Mouse (Mus musculus): ENCODE data around the gene Pde10a. TPM values are rescaled to one million over a fixed set of nuclear protein-coding genes. Genes with fewer than 3 reads are reported as not detected.
A peak's percentile ranks its signal among the peaks of the same experiment; 100 is the strongest.

The Pde10a gene
- polyA plus RNA-seq, 1 experiment from 2014 or later = 13.0 TPM

DNA sequence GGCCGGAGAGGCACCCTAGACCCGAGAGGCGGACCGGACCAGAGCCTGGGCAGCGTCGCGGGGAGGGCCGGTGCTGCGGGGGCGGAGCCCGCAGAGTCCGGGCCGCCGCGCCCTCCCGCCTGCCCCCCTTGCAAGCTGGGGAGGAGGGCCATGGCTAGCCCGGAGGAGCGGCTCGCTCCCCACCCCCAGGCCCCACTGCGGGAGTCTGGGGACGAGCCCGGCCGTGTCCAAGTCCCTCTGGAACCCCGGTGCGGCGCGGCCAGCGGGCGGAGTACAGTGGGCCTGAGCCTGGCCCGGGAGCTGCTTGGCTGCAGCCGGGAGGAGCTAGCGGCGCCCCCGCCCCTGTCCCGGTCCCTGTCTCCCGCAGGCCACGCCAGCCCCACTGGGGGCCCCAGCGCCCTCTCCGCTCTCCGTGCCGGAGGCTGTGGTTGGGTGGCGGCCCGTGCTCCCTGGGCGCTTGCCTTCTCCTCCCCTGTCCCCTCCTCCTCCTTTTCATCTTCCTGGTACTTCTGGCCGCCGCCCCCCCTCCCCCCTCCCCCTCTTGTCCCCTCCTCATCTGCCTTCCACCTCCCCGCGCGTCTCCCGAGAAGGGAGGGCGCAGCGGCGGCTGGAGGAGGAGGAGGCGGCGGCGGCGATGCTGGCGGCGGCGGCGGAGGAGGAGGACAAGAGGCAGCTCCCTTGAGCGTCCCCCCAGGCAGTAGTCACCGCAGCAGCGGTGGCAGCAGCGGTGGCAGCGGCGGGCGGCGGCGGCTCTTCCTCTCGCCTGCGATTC is 276.1 kb downstream of the Pde10a start:
- no peaks in the 10 kb centered on the region for H3K9me3 ChIP-seq
- H3K27me3 ChIP-seq = peaks cover 24% of the 10 kb centered on the region
- 0% methylated on average over 37 of the region's 72 CpGs for WGBS
- H3K4me1 ChIP-seq (replicated peaks) = peaks cover 35% of the 10 kb centered on the region
- H3K27ac ChIP-seq (replicated peaks) = peak overlapping the region; percentile 86
- H3K4me3 ChIP-seq = peak overlapping the region; percentile 69
- no peaks in the 10 kb centered on the region for H3K36me3 ChIP-seq
- peak overlapping the region; percentile 86 for H3K4me2 ChIP-seq
- peak; percentile 81 for ATAC-seq (ENCODE audit: low FRiP score, low read depth)
- peak overlapping the region; percentile 80 for H3K9ac ChIP-seq

DNA sequence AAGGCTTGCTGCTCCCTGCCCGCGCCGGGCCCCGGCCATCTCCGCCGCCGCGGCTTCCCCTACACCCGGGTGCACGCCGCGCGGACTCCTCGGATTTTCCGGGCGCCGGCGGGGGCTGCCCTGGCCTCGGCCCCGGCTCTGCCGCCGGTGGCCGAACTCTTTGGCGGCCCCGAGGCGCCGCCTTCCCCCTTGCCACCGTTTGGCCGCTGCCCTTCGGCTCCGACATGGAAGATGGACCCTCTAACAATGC is 276.6 kb downstream of the Pde10a start:
- under 1% methylated on average over 18 of the region's 31 CpGs for WGBS
- H3K4me3 ChIP-seq = peak overlapping the region; percentile 69
- peaks cover 19% of the 10 kb centered on the region for H3K27me3 ChIP-seq
- peak overlapping the region; percentile 80 for H3K9ac ChIP-seq
- peak overlapping the region; percentile 86 for H3K4me2 ChIP-seq
- no peaks in the 10 kb centered on the region for H3K9me3 ChIP-seq
- H3K36me3 ChIP-seq = no peaks in the 10 kb centered on the region
- 0 out of 2 replicates have a peak, but pooled peaks have one; percentile 13 for ATAC-seq (ENCODE audit: low FRiP score, low read depth)
- peak overlapping the region; percentile 86 for H3K27ac ChIP-seq (replicated peaks)
- peaks cover 35% of the 10 kb centered on the region for H3K4me1 ChIP-seq (replicated peaks)

DNA sequence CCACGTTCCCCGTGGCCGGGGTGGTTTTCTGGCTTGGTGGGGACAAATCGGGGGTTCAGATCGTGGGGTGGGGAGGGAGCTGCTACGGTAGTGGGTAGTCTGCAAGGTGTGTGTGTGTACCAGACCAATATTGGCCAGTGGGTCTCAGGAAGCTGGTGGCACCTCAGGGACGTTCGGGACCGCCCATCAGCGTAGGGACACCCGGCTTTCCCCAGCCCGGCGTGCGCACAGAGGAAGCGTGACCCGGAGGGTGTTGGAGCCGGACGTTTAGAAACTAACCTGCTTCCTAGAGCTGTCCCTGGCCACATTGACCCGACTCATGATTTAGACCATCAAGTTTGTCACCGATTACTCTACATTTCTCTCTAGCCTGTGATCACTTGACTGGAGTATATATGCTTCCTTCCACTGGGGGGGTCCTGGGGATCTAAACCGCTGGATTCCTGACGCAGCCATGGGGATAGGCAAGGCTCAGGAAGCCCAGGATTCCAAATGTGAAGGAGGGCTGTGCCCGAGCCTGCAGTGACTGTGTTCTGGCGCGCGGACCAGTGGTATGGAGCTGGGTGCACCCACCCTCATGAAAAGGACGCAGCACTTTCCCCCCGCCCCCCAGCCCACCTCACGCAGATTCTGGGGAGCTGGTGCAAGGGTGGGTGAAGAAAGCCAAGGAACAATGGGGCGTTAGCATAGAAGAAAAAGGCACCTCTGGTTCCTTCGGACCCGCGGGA is 277.2 kb downstream of the Pde10a start:
- peak overlapping the region; percentile 69 for H3K4me3 ChIP-seq
- H3K36me3 ChIP-seq = no peaks in the 10 kb centered on the region
- H3K9me3 ChIP-seq = no peaks in the 10 kb centered on the region
- H3K4me1 ChIP-seq (replicated peaks) = peaks cover 35% of the 10 kb centered on the region
- peak overlapping the region; percentile 80 for H3K9ac ChIP-seq
- H3K27me3 ChIP-seq = peaks cover 19% of the 10 kb centered on the region
- ATAC-seq (ENCODE audit: low FRiP score, low read depth) = peak; percentile 47
- WGBS = under 1% methylated on average over 33 of the region's 33 CpGs
- peak overlapping the region; percentile 86 for H3K4me2 ChIP-seq
- peak overlapping the region; percentile 86 for H3K27ac ChIP-seq (replicated peaks)

DNA sequence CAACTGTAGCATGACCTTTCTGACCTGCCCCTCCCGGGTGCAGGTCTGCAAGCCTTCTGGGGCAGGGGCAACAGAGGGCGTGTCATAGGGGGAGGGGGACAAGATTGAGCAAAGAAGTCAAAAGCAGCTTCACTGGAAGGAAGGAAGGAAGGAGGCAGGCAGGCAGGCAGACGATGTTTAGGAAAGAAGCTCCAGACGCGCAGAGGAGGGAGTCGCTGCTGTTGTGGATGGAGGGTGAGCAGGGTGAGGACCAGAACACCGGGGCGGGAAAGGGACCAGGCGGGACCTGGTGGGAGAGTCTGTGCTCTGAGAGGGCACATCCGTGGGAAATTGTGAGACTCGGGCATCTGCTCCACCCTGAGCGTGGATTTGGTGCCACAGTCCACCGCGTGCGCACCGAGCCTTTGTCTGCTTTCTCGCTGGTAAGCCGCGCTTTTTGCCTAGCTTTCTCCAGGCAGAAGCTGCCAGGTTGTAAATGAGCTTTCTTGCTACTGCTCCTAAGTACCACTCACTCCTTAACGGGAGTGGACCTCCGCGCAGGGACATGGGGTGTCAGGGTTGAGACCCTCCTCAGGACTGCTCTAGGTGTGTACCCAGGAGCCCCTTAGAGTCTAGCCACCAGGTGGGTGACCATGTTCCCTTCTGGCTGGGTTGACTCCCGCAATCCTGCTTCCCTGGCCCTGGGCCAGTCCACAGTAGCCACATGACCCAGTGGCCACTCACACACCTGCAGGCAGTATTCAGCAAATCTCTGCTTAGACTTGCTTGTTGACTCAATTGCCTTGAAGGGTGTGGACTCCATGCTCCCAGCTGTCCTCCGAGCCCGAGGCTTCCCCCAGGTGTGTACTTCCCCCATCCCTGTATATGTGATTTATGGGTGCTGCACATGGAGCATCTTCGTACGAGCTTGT is 278.0 kb downstream of the Pde10a start:
- H3K36me3 ChIP-seq = no peaks in the 10 kb centered on the region
- H3K27ac ChIP-seq (replicated peaks) = peak overlapping the region; percentile 86
- peak overlapping the region; percentile 69 for H3K4me3 ChIP-seq
- H3K27me3 ChIP-seq = peaks cover 13% of the 10 kb centered on the region
- peaks cover 35% of the 10 kb centered on the region for H3K4me1 ChIP-seq (replicated peaks)
- WGBS = 6% methylated on average over 27 of the region's 27 CpGs
- peak overlapping the region; percentile 86 for H3K4me2 ChIP-seq
- peak overlapping the region; percentile 80 for H3K9ac ChIP-seq
- no peaks in the 10 kb centered on the region for H3K9me3 ChIP-seq
- peak; percentile 5; the same call in 1 of the 2 replicates for ATAC-seq (ENCODE audit: low FRiP score, low read depth)

DNA sequence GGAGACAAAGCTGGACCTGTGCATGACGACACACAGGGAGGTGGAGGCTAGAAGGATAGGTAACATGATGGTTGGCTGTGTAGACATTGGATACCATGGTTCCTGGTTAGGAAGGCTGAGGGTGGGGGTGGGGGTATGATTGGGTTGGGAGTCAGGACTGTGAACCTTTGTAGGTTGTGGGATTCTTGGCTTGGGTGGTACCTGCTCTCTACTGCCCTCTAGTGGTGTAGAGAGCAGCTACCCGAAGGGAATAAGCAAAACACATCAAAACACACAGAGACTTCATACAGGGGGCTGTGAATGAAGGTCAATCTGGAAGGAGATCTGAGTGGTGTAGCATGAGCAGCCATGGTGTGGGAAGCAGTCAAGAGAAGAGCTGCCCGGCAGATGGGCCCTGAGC is 282.2 kb downstream of the Pde10a start:
- Histone ChIP-seq H3K27me3 (no peaks in the 10 kb centered on the region), H3K27ac (replicated peaks) (no peak overlapping the region), H3K9me3 (no peaks in the 10 kb centered on the region), H3K4me1 (replicated peaks) (peaks cover 32% of the 10 kb centered on the region), H3K36me3 (no peaks in the 10 kb centered on the region), H3K9ac (no peak overlapping the region), H3K4me2 (no peak overlapping the region), H3K4me3 (no peak overlapping the region)
- 39% methylated on average over 3 of the region's 3 CpGs for WGBS
- no peak for ATAC-seq (ENCODE audit: low FRiP score, low read depth)

DNA sequence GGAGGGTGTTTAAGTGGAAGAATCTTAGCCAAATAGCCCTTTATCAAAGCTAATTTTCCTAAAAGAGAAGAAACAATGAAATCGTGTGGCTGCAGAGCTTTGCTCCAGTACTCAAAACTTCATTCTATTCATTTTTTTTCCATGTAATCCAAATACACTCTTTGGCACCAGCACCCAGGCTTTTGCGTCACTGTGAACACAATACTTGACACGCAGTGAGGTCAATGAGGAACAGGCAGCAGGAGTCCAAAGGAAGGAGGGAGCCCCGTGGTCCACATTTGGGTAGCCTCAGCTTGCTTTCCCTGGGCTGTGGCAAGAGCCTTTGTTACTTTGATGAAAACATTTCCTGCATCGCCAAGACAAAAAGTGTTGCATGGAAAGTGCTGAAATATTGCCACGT is 284.6 kb downstream of the Pde10a start:
- Histone ChIP-seq H3K9ac (no peak overlapping the region), H3K4me1 (replicated peaks) (peaks cover 31% of the 10 kb centered on the region), H3K36me3 (no peaks in the 10 kb centered on the region), H3K27ac (replicated peaks) (no peak overlapping the region), H3K4me3 (no peak overlapping the region), H3K9me3 (no peaks in the 10 kb centered on the region), H3K27me3 (no peaks in the 10 kb centered on the region), H3K4me2 (no peak overlapping the region)
- no peak for ATAC-seq (ENCODE audit: low FRiP score, low read depth)
- WGBS = 55% methylated on average over 6 of the region's 6 CpGs

DNA sequence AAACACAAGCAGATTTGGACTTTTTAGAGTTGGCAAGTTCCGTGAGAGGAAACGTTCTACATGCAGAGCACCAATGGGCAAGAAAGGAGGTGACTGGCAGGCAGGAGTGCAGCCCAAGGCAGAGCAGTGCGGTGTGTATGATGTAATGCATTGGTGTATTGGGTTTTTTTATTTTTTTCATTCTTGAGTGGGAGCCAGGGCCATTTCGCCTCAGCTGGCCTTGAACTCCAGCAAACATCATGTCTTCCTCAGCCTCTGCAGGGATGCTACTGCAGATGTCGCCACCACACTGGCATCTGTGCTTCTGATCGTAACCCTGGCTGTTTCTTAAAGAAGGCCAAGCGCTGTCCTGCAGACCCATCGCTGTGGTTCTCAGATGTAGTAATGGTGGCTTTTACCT is 285.0 kb downstream of the Pde10a start:
- Histone ChIP-seq H3K9me3 (no peaks in the 10 kb centered on the region), H3K4me1 (replicated peaks) (peaks cover 29% of the 10 kb centered on the region), H3K9ac (no peak overlapping the region), H3K4me3 (no peak overlapping the region), H3K27me3 (no peaks in the 10 kb centered on the region), H3K27ac (replicated peaks) (no peak overlapping the region), H3K4me2 (no peak overlapping the region), H3K36me3 (no peaks in the 10 kb centered on the region)
- 84% methylated on average over 8 of the region's 8 CpGs for WGBS
- ATAC-seq (ENCODE audit: low FRiP score, low read depth) = no peak

DNA sequence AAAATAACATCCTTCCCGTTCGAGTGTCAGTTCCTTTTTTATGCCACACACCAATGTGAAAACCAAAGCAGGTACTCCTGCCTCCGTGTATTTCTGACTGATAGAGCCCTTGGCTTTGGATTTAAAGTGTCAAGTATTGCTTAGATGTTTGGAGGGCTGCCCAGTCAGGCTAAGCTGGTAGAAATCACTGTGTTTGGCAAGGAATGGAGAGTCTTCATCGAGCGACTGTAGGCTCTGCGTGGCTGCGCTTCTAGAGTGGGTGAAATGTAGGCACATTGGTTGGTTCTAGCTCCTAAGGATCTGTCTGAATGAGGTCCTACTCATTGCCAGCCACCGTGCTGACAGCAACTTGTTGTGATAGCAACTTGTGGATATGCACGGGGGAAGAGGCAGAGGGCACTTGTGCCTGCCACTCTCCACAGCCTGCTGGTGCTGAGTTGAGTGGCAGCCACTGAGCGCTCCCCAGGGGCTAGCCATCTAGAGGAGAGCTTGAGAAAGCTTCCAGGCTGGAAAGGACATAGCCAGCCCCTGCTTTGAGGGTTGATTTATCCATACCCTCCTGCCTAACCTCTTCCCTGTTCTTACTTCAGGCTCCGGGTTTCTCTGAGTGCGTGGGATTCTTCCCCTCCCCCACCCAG is 287.2 kb downstream of the Pde10a start:
- H3K36me3 ChIP-seq = no peaks in the 10 kb centered on the region
- H3K4me3 ChIP-seq = no peak overlapping the region
- 0 out of 2 replicates have a peak, but pooled peaks have one; percentile 24 for ATAC-seq (ENCODE audit: low FRiP score, low read depth)
- no peaks in the 10 kb centered on the region for H3K9me3 ChIP-seq
- WGBS = 56% methylated on average over 12 of the region's 12 CpGs
- H3K4me1 ChIP-seq (replicated peaks) = peaks cover 23% of the 10 kb centered on the region
- no peak overlapping the region for H3K9ac ChIP-seq
- no peak overlapping the region for H3K27ac ChIP-seq (replicated peaks)
- H3K4me2 ChIP-seq = 0 out of 2 replicates have a peak overlapping the region, but pooled peaks have one; percentile 2
- H3K27me3 ChIP-seq = no peaks in the 10 kb centered on the region

DNA sequence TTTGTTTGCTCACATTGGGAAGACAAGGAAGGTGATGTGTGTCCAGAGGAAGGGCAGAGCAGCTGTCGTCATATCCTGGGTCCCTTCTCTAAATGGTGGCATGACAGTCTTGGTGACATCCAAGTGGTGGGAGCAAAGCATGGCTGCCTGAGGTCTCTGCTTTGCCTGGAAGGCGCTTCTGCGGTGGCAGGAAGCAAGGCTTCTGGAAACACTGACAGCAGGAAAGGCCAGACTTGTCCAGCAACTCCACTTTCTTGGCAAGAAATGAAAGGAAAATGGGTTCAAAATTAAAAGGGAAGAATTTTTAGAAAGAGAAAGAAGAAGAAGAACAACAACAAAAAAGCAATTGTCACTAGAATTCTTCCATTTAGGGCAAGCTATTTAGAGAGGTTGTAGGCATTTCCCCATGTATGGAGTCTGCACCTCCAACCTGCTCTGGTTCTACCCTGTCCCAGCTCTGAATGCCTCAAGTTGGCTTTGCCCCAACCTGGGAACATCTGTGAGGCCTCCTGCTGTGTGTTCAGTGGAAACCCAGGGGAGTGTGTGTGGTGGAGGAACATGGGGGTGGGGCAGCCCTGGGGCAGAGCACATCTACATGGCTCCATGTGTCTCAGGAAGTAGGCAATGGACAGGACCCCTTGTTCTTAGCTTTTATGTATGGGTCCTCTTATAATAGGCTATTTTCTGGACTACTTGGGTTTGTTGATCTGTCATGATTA is 288.8 kb downstream of the Pde10a start:
- H3K9me3 ChIP-seq = no peaks in the 10 kb centered on the region
- H3K27me3 ChIP-seq = no peaks in the 10 kb centered on the region
- no peak overlapping the region for H3K27ac ChIP-seq (replicated peaks)
- H3K9ac ChIP-seq = no peak overlapping the region
- ATAC-seq (ENCODE audit: low FRiP score, low read depth) = no peak
- no peaks in the 10 kb centered on the region for H3K36me3 ChIP-seq
- no peak overlapping the region for H3K4me2 ChIP-seq
- H3K4me1 ChIP-seq (replicated peaks) = peaks cover 23% of the 10 kb centered on the region
- 81% methylated on average over 3 of the region's 3 CpGs for WGBS
- H3K4me3 ChIP-seq = no peak overlapping the region

DNA sequence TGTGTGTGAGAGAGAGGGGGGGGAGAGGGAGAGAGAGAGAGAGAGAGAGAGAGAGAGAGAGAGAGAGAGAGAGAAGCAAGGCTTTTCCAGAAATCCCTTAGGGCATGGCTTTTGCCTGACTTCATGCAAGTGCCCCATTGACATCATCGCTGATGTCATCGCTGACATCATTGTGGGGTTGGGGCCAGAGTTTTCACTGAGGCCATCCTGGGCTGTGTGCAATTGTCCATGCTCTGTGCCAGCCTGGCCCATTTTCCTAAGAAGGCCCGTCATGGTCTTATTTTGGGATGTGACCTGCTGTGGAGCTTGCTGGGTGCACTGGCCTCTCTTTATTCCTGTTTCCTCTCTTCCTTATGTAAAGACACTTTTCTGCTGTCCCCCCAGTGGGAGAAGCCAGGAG is 290.2 kb downstream of the Pde10a start:
- ATAC-seq (ENCODE audit: low FRiP score, low read depth) = no peak
- Histone ChIP-seq H3K9me3 (no peaks in the 10 kb centered on the region), H3K27me3 (no peaks in the 10 kb centered on the region), H3K36me3 (no peaks in the 10 kb centered on the region), H3K9ac (no peak overlapping the region), H3K27ac (replicated peaks) (no peak overlapping the region), H3K4me1 (replicated peaks) (peaks cover 23% of the 10 kb centered on the region), H3K4me3 (no peak overlapping the region), H3K4me2 (no peak overlapping the region)
- WGBS = 83% methylated on average over 3 of the region's 3 CpGs

DNA sequence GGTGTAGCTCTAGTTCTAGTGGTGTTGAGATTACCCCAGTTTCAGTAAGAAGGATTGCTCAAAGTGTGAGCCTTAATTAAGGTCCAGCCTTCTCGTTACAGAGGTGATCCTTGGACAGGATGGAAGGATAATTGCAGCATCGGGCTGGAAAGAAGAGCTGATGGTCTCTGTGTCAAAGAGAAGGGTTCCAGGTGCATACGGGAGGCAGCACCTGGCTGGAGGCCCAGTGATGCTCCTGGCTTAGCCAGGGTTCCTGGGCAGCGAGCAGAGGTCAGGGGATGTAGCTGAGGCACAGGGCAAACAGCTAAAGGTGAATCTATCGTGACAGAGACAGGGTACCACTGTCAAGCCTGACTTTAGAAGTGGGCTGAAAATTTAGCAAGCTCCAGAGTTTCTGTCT is 290.7 kb downstream of the Pde10a start:
- ATAC-seq (ENCODE audit: low FRiP score, low read depth) = no peak
- WGBS = 78% methylated on average over 5 of the region's 5 CpGs

More for the DNA sequence above, 290.7 kb downstream of the Pde10a start:
- H3K4me2 ChIP-seq = no peak overlapping the region
- no peak overlapping the region for H3K27ac ChIP-seq (replicated peaks)
- no peaks in the 10 kb centered on the region for H3K27me3 ChIP-seq
- peaks cover 23% of the 10 kb centered on the region for H3K4me1 ChIP-seq (replicated peaks)
- H3K4me3 ChIP-seq = no peak overlapping the region
- no peaks in the 10 kb centered on the region for H3K36me3 ChIP-seq
- H3K9ac ChIP-seq = no peak overlapping the region
- H3K9me3 ChIP-seq = no peaks in the 10 kb centered on the region
